Mouse (Mus musculus) testis, adult 2 months (tissue): ENCODE data around the gene Pdzd8.

Experiments
- CTCF ChIP-seq: fragments of 200-500 bp; IDR thresholded peaks from 2 replicates; pipeline ENCODE4 v1.5.1; 2012; ENCODE audit warnings: low read depth, mild to moderate bottlenecking, inconsistent platforms, low read length, moderate library complexity; ENCODE audit not compliant: control insufficient read depth, insufficient read depth, insufficient replicate concordance
- POLR2A ChIP-seq: fragments of 200-500 bp; IDR thresholded peaks from 2 replicates; pipeline ENCODE4 v1.6.1; 2012; ENCODE audit warnings: low read depth, mild to moderate bottlenecking, inconsistent platforms, low read length, moderate library complexity; ENCODE audit not compliant: control insufficient read depth

DNA sequence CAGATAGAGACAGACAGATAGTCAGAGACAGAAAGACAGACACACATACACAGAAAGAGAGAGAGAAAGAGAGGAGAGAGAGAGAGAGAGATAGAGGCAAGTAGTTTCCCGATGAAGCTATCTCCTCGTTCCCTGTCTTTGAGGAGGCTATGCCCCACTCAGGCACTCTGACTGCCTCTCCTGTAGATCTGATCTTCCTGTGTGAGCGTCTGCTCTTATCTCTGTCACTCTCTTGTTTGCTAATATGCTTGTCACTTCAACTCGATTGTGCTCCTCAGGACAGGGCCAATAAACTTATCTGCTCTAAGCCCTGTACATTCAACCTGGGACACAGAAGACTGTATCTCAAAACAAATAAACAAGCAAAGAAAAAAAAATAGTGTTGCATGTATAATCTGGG, 13.6 kb upstream of the Pdzd8 start:
- TF ChIP-seq CTCF (no peak), POLR2A (no peak)
